Mouse (Mus musculus) spleen, postnatal 4 days (tissue): ENCODE measurements at regions not wholly inside any gene's neighbourhood (a gene's known extent, or its start where the extent isn't known, plus 50 kb on each side); places are given as distances from the start of the nearest gene placed in this dataset.
A peak's percentile ranks its signal among the peaks of the same experiment; 100 is the strongest.
"Not testable (repeated sequence)": the region's sequence is repeated elsewhere in the genome, so short reads cannot be mapped to it uniquely, and the experiment has no call there.

ENCODE experiments used
- DNase-seq, 2 experiments: peaks; one replicate each; pipeline ENCODE4 v3.0.0; 2022; ENCODE audit warnings: low spot score in 2 of 2

- no peak for DNase-seq
Measured at GRCm38 (mm10) chr9:88221276-88221675, 105.7 kb upstream of the Nt5e start.

GRCm38 (mm10) chr9:88221850-88222353 lies 105.1 kb upstream of the Nt5e start:
- DNase-seq = no peak

- DNase-seq = no peak
Measured at GRCm38 (mm10) chr9:88237126-88237525, 89.9 kb upstream of the Nt5e start.

GRCm38 (mm10) chr9:88238346-88238745 lies 88.7 kb upstream of the Nt5e start:
- DNase-seq = no peak

GRCm38 (mm10) chr9:88240740-88241139 lies 86.3 kb upstream of the Nt5e start:
- DNase-seq = no peak

GRCm38 (mm10) chr9:88241203-88241995 lies 85.6 kb upstream of the Nt5e start:
- peak; percentile 68 to 76 for DNase-seq

GRCm38 (mm10) chr9:88242530-88242929 lies 84.5 kb upstream of the Nt5e start:
- DNase-seq = no peak

GRCm38 (mm10) chr9:88244492-88244891 lies 82.5 kb upstream of the Nt5e start:
- no peak for DNase-seq

GRCm38 (mm10) chr9:88255948-88256347 lies 71.0 kb upstream of the Nt5e start:
- DNase-seq = no peak

GRCm38 (mm10) chr9:88259627-88260026 lies 67.4 kb upstream of the Nt5e start:
- DNase-seq = no peak

GRCm38 (mm10) chr9:88260072-88260635 lies 66.8 kb upstream of the Nt5e start:
- DNase-seq = no peak

GRCm38 (mm10) chr9:88262461-88262860 lies 64.5 kb upstream of the Nt5e start:
- DNase-seq = no peak

- DNase-seq = not testable (repeated sequence)
Measured at GRCm38 (mm10) chr9:88266346-88266745, 60.7 kb upstream of the Nt5e start.

GRCm38 (mm10) chr9:88268811-88269210 lies 58.2 kb upstream of the Nt5e start:
- DNase-seq = no peak

- no peak for DNase-seq
Measured at GRCm38 (mm10) chr9:88269216-88269615, 57.8 kb upstream of the Nt5e start.

- no peak for DNase-seq
Measured at GRCm38 (mm10) chr9:88270836-88271235, 56.2 kb upstream of the Nt5e start.

- DNase-seq = no peak
Measured at GRCm38 (mm10) chr9:88273304-88273703, 53.7 kb upstream of the Nt5e start.

- DNase-seq = no peak
Measured at GRCm38 (mm10) chr9:88274040-88274439, 53.0 kb upstream of the Nt5e start.

GRCm38 (mm10) chr9:88274681-88275336 lies 52.2 kb upstream of the Nt5e start:
- DNase-seq = no peak

- DNase-seq = no peak
Measured at GRCm38 (mm10) chr9:88276023-88276568, 50.9 kb upstream of the Nt5e start.

- no peak for DNase-seq
Measured at GRCm38 (mm10) chr9:88277031-88277430, 50.0 kb upstream of the Nt5e start.
